Mouse (Mus musculus): ENCODE measurements at regions not wholly inside any gene's neighbourhood (a gene's known extent, or its start where the extent isn't known, plus 50 kb on each side); places are given as distances from the start of the nearest gene placed in this dataset.

DNA sequence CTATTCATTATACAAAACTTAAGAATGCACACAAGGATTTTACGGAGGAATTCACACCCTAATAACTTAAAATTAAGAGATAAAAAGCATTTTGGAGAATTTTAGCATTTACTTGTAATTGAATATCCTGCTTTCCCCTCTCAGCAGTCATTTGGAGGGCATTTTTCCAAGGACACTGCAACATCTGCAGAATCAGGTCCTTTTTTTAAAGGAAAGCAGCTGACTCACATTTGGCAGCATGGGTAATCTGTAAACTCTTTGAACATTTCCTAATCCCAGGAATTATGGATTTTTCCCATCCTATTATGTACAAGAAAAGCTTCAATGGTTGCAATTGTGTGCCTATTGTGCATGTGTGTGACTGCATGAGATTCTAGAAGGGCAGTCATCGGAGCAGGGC is 112.0 kb downstream of the Gm19410 start:
- DNase-seq (ENCODE audit: low spot score in 2 of 2), result no peak

DNA sequence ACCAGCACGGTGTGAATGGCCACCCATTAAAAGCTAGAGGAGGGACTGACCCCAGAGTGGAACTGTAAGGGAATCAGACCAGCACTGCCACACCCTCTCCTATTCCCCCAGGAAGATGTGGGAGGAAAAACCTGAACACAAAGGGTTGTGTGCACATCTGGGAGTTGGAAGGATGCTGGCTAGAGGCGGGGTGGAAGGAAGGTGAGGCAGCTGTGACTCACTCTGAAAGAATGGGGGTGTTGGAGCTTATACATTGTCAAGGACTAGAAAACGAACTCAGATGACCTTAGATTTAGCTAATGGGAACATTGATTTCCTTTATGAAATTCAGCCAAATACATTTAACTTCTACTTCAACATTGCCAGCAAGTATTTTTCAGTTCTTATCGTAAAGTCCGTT is 116.2 kb downstream of the Gm19410 start:
- DNase-seq (ENCODE audit: low spot score in 2 of 2), result no peak

DNA sequence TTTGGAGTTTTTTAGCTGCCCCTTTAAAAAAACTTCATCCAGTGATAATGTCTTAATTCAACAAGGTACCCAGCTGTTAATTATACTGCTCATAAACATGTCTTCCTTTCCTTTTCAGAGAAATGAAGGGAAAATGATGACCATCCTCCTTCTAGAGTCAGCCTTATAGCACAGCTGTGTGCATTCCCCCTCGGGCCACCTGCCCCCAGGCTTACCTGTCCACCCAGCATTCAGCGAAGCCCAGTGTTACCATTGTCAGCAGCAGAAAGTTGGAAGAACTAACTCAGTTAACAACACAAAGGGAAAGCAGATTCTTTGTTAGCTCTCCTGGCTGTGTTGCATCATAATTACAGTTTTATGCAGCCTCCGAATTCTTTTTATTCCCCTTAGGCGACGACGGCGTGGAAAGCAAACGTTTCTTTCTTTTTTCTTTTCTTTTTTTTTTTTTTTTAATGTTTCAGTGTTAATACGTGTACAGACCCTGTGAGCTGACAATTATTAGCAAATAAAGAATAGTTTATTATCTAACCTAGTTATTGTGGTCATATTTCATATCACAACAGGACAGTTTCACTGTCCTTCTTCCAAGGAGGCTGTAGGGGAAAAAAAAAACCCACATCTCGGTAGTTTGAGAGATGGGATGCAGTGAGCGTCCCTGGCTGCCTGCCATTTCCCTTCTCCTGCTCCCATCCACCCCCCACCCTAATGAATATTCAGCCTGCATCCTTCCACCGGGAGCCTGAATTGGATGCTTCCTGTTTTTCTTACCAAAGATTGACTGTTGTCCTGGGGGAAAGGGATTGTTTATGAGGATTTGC is 117.3 kb downstream of the Gm19410 start:
- DNase-seq (ENCODE audit: low spot score in 2 of 2), result no peak

DNA sequence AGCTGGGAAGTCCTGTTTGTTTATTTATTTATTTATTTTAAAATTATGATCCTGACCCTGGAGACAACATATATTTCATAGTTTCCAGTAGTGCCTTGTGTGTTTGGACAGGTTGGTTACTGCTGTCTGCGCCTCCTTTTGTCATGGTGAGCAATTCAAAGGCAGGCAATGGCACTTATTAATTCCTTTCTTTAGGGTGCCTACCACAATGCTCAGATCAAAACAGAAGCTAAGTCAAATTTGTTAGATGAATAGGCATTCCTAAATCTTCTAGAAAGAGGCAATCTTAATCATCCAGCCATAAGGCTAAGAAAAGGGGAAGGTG is 117.8 kb downstream of the Gm19410 start:
- DNase-seq (ENCODE audit: low spot score in 2 of 2), result no peak

DNA sequence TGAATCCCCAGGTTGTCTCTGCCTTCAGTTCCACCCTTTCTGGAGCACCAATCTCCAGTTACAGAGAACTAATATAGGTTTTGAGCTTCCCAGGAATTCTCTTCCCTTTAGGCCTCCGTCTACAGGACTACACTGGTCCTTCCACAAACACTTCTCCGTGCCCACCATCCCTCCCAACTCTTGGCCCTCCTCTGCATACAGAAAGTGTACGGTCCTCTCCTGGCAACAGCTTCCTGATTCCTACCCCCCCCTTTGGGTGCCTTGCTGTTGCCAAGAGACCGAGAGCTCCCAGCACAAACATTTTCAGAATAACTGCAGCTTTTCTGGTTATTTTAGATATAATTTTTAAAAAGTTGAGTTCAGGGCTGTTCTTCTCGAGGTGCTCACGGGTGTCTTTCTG is 119.0 kb downstream of the Gm19410 start:
- DNase-seq (ENCODE audit: low spot score in 2 of 2), result no peak

DNA sequence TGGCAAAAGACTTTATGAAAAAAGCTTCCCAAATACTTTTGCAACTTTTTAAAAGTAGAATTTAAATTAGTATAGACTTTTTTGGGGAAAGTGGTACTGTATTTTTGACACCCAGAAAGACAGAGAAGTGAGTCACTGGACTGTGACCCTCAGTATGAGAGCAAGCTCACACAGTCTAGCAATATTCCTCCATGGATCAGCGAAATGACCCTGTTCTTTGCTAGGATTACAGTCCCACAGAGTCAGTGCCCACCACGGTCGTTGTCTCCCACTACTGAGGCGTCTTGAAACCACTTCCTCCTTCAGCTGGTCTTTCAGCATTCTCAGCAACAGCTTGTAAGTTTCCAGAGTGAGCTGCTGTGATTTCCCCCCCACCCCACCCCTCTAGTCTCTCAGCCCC is 124.5 kb downstream of the Gm19410 start:
- DNase-seq (ENCODE audit: low spot score in 2 of 2), result no peak

DNA sequence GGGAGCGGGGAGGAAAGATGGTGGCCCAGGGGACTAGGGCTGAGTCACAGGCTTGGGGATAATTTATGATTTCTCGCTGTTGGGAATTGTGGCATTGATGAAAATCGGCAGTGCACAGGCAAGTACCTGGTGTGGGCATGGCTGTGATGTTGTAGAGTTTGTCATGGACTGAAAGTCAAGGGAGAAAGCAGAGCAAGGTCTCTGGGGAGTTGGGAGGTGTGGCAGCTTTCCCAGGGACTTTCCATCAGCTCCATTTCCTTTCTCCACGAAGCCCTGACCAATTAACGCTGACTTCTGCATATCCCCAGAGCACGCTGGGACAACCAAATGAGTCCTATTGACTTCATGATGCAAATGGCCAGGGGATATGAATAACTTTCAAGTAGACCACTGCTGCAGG is 126.2 kb downstream of the Gm19410 start:
- DNase-seq (ENCODE audit: low spot score in 2 of 2), result no peak

DNA sequence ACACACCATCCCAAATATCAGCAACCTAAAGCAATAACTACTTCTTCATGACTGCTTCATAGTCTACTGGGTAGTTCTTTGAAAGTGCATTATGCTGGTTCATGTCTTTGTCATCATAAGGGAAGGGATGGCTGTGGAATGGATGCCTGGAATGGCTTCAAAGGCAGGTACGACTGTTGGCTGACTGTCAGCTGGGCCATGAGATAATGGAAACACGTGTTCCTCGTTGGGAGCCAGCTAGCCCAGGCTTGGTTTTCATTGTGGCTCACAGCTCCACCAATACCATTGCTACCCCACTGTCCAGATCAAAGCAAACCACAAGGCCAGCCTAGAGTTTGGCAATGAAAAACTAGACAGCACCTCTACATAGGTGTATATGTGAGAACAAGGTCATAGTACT is 132.9 kb downstream of the Gm19410 start:
- DNase-seq (ENCODE audit: low spot score in 2 of 2), result no peak

DNA sequence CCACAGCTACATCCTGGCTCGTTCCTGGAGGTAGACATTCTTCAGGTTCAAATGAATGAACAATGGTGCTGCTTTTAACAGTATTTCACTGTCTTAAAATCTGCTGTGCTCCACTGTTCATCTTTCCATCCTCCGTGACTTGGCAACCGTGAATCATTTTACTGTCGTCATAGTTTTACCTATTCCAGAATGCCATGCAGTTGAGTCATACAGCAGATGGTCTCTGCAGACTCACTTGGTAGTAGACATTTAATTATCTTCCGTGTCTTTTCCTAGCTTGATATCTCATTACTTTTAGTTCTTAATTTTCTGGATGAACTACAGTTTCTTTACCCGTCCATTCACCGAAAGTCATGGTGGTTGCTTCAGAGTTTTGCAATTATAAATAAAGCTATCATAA is 135.9 kb downstream of the Gm19410 start:
- DNase-seq (ENCODE audit: low spot score in 2 of 2), result peak; percentile 25 to 41

DNA sequence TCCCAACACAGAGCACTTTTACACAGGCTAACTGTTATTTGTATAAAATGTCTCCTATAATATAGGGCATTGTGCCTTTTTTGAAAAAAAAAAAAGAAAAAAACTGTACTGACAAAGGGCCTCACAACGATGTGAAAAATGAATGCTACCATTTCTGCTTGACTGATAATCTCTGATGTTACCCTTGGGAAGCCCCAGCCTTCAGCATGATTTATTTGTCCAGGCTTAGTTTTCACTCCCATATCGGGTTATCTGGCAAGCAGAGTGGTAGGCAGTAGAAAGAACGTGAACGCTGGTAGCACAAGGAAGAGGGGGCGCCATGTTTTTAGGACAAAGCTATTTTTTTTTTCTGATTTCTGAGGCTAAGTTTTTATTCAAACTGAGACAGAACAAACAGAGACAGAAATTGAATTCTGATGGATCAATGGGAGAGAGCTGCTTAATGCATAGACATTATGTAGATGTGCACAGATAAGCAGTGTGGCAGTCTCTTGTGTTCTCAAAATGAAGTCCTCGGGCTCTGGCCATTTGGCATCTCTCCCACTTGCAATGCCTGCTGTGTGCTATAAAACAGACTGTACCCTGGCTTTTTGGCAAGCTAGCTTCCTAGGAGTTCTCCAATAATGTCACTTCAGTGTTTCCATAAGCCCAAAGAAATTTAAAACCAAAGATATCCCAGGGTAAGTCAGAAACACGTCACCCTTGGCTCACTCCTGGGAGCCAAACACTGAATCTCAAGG is 139.3 kb downstream of the Gm19410 start:
- no peak for DNase-seq (ENCODE audit: low spot score in 2 of 2)

DNA sequence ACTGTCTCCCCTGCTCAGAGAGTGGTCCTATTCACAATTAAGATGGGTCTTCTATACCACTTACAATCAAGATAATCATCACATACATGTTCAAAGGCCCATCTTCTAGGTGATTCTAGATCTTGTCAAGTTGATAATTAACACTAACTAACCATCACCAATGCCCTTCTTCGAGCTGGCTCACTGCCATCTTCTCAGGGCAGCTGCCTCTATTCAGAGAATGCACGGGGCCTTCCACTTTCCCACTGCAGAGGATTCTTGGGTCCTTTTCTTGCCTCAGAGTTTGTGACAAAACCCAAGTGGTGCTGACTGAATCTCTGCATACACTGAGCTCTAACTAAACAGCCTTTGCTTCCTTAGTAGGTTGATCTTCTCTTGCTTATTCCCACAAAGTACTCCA is 142.4 kb downstream of the Gm19410 start:
- DNase-seq (ENCODE audit: low spot score in 2 of 2), result no peak

DNA sequence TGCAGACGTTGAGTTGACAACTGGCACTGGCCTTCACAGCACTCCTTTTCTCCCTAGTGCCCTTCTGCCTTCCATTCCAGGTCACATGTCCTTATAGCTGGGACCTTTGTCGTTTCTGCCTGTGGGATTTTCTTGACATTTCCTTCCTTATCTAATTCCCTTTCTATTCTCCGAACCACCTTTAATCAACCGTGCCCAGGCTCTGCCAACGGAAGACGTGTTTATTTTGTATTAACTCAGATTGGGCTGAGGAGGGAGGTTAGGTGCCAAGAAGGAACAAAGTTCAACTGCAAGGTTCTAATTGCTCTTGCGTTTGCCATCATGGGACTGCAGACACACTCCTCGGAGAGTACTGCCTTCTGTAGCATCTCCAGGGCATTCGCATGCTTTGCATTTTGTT is 146.7 kb downstream of the Gm19410 start:
- DNase-seq (ENCODE audit: low spot score in 2 of 2), result no peak

DNA sequence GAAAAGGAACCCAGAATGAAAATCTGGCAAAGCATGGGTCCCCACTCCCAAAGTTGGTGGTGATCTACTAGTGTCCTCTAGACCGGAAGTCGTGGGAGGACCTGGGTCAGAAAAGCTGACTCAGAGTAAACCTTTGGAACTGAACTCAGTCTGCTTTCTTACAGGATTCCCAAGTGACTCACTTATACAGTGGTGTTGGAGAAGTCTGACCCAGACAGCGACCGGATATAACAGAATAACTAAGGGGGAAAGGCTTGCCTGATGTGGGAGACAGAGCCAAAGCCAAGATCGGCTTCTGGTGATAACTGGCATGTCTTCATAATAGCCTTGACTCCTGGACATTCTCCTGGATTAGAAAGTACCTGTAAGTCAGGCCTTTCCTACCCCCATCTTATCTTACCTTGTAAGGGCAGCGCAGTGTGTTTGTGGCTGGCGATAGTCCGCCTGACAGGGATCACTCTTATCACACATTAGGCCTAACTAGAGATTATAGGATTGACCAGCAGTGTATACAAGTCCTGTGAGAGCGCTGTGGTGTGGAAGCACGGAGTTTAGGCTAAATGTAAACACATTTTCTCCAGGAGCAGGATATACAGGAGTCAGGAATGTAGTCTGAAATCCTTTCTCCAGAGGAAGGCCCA is 150.4 kb downstream of the Gm19410 start:
- no peak for DNase-seq (ENCODE audit: low spot score in 2 of 2)

DNA sequence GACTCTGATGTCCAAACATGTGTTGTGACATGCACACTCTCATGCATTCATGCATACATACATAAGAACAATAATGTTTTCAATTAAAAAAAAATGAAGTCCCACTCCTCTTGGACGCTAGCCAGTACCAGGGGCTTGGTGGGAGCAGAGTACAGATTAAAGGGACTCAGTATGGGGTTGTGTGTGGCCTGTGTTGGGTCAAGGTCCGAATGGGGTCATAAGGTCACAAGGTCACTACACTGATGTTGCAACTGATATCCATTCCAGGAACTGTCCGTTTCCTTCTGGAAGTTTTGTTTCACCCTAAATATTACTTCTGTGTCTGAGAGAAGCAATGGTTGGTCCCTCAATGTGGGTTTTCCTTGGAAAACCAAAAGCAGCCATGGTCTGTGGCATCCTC is 152.0 kb downstream of the Gm19410 start:
- no peak for DNase-seq (ENCODE audit: low spot score in 2 of 2)

DNA sequence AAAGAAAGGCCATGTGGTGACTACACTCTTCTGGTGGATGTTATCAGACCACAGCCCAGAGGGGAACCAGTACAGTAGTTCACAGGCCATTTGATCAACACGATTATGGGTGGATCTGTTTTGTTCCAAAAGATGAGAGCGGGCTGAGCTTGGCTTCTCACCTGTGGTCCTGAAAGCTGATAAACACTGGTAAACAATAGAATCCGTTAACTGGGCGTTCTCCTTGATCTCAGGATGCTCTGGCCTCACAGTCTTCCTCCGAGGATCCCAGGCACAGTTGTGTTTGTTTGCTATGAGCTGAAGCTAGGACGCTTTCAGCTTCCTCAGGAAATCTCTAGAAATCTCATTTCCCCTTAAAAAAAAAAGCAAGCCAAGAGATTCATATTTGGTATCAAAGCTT is 153.9 kb downstream of the Gm19410 start:
- DNase-seq (ENCODE audit: low spot score in 2 of 2), result no peak

DNA sequence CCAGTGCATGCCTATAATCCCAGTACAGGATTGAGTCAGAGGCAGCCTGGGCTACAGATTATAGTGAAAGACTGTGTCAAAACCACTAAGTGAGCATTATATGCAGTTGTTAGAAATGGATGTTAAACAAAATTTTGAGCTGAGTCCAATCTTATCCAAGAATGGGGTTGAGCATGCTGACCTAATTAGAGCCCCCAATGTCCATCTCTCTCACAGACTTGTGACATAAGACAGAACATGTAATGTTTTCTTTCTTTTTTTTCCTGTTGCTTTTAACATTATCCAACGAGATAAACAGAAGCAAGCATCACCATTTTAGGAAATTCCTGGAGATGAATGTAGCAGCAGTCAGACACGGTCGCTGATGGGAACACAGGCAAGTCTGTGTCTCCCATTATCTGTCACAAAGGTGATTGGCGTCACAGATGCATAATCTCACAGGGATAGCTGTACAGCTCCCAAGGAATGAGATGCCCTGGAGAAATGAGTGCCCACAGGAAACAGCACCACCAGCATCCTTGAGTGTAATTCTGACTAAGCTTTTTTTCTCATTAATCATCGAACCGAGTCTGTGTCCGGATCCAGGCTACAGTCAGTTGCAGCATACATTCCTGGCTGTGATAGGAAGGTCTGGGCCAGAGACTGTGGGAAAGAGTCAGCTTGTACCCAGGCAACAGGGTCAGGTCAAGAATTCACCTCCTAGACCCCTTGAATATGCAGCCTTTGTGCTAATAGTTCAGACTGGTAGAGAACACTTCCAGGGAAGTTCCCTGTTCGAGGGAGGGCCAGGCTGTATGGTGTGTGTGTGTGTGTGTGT is 154.5 kb downstream of the Gm19410 start:
- DNase-seq (ENCODE audit: low spot score in 2 of 2), result no peak

DNA sequence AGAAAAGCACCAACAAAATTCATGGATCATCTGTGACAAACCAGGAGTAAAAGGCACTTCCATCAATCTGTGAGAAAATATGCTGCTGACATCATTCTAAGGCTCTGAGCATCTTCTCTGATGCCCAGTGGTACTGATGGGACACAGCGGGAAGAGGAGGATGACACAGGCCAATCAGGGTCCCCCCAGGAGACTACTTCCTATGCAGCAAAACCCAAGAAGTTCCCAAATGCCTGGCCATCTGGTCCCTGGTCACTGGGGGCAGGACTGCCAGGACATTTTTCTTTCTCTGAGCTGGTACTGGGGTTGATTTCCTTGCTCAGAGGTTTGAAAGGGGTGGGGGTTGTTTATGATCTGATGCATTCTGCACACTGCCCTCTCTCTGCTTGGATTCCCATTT is 158.4 kb downstream of the Gm19410 start:
- no peak for DNase-seq (ENCODE audit: low spot score in 2 of 2)

DNA sequence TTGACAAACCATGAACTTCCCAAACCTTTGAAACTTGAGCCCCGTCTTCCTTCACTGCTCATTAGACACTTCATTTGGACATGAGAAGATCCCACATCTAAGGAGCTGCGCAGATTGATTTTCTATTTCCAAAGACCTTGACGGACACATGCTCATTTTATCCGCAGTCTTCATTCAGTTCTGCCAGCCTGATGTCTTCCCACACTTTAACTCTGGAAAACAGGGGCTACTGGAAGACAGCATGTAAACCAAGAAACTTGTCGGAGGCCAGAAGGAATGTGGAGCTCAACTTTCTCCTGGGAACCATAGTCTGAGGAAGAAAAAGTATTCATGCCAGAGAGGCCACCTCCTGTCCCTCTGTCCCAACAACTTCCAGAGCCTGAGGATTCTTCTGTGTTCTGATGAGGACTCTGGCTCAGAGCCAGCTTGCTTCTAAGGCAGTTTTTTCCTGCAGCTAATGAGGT is 161.8 kb downstream of the Gm19410 start:
- DNase-seq (ENCODE audit: low spot score in 2 of 2), result no peak

DNA sequence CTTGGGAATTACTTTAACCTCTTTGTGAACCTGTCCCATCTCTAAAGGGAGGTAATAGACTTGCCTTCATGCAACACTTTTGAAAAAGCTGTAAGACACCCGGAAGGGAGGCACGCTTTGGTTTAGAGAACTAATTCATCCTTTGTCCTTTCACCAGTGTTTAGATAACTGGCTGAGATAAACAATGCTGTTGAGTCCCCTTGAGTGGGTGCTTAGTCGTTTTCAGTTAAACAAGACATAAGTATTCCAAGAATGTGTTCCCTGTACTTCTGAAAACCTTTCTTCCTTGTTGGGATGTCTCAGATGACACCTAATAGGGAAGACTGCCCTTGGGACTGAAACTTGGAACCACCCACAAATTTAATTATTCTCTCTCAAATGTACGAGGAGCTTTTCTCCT is 164.7 kb downstream of the Gm19410 start:
- no peak for DNase-seq (ENCODE audit: low spot score in 2 of 2)

DNA sequence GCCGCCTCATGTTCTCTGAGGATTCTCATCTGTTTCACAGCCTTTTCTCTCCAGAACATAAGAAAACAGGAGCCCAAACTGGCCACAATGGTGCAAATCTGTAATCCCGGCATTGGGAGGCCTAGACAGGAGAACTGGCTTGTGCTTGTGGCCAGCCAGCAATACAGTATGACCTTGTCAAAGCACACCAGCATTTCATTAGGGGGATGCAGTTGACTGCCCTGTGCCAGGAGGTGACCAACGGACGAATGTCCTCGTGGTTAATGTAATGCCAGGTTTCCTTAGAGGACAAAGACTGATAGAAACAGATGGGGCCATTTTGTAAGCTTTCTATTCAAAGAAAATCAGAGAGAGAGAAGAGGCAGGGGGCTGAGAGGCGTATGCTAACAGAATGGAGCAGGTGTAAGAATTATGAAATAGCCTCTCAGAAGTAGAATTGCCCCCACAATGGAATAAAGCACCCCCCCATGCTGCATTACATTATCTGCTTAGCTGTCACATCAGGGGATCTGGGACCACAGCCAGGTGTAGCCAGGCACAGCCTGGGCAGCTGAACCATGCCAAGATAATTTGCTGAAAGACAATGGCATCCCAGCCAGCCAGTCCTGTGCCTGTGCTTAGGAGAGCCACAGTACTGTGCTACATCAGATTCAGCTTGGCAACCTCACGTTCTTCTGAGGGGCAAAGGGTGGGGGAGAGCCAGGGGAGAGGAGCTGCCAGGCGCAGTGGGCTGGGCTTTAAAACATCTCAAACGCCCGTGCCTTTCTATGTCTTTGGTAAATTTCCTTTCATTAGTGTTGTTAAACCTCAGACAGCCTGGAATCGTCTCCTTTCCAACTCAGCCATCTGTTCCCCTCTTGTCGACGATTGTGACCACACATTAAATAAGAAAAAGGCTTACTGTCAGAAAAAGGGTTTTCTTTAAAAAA is 167.9 kb downstream of the Gm19410 start:
- DNase-seq (ENCODE audit: low spot score in 2 of 2), result peak; percentile 86 to 88
